Mouse (Mus musculus) WW6 (cell line): ENCODE data around the gene Zkscan1.

Source experiments
- DNase-seq: peaks from one replicate; pipeline ENCODE4 v3.0.0-alpha.2; 2013; ENCODE audit warnings: low read depth, low spot score

The Zkscan1 gene

DNA sequence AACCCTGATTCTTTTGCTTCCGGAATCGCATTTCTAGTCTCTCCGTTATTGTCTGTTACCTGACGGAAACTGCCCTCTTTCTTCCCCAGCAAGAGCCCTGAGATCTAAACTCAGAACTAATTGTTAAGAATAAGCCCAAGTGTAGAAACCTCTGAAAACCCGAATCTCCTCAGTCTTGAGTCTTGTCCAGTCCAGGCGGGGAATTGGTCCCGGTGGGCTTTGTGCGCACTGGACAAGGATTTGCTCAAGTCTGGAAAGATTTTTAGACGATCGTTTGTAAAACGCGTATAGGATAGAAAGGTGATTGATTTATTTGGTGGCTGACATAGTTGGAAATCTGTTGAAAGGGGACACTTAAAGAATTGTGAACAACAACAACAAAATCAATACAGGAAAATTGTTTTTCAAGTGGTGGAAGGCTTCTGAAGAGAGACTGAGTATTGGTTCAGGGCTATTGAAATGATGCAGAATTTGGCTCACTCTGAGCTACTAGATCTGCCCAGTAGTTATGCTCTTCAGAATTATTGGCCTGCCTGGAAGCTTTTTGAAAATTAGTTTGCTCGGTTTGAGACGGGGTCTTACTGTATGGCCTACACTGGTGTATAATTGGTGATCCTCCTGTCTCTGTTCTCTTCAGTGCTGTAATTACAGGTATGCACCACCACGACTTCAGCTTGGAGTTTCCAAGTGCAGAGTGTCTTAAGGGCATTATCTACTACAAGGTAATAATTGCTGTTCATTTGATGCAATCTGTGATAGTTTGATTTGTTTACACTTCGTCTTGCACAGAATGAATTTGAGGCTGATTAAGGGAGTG lies 32.5 kb downstream of the Zkscan1 start:
- no peak for DNase-seq

- no peak for DNase-seq
These were observed 33.2 kb downstream of the Zkscan1 start for GRCm38 (mm10) chr5:138118041-138118440.

DNA sequence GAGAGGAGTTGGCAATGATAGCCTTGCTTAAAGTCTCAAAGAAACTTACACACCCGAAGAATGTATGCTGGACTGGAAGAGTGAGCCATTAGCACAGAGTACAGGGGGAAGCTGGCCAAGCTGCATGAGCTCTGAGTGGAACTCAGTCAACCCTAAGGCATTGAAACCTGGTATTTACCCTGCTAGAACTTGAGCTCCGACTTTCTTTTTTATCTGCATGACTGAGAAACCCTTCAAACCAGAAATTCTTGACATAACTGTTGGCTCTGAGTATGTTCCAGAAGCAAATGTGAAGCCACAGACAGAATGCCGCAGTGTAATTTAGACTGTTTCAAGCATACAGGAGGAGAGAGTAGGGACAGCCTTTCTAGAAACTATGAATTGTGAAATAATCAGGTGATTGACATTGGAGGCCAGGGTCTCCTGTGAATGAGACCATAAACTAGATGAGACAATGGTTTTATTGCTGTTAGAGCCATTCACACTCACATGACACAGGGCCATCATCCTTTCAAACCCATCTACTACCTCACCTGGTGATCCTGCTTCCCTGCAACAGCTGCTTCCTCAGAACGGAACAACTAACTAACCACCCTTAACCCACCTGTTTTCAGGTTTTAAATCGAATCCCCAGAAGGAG lies 47.7 kb downstream of the Zkscan1 start:
- no peak for DNase-seq

- DNase-seq: no peak
These were observed 52.4 kb downstream of the Zkscan1 start for GRCm38 (mm10) chr5:138137257-138137656.

- DNase-seq: no peak
These were observed 53.2 kb downstream of the Zkscan1 start for GRCm38 (mm10) chr5:138137935-138138549.

GRCm38 (mm10) chr5:138138585-138138984 lies 53.7 kb downstream of the Zkscan1 start:
- no peak for DNase-seq

DNA sequence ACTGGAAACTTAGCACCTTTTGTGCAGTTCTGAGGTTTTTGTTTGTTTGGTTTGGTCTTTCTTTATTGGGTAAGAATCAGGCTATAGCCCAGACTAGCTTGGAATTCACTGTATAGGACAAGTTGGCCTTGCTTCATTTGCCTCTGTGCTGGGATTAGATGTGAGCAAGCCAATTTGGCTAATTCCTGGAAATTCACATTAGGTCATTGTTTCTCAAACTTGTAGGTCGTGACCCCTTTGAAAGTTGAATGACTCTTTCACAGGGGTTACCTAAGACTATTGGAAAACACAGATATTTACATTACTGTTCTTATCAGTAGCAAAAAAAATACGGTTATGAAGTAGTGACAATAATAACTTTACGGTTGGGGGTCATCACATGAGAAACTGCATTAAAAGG lies 69.5 kb downstream of the Zkscan1 start:
- no peak for DNase-seq

DNA sequence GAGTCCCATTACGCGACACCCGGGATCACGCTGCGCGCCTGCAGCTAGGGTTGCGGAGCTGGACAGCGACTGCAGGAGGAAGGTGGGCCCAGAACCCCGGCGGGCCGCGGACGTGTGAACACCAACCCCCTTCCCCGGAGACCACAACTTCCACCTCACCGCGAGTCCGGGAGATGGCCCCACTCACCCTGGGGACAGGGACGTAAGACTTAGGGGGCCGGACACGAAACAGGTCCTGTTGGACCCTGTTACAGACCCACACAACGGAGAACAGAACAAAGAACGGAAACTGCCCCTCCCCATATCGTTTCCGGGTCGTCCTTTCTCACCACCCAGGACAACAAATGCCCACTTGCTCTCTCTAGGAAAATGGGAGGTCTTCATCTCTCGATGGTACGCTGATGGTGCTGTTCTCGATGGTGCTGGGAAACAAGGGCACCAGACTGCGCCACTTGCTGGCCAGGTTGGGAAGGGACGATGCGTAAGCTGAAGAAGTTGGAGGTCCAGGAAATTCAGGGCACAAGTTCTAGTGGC lies 70.6 kb downstream of the Zkscan1 start, which contains the start of gene Zfp113:
Zfp113 (minus strand) TSS at position 302 of the 534 bp plus-strand sequence.
- peak; percentile 85 for DNase-seq
